Mouse (Mus musculus): ENCODE results near the gene Fbxo34. TPM values are rescaled to one million over a fixed set of nuclear protein-coding genes. Genes with fewer than 3 reads are reported as not detected.
"Not testable (repeated sequence)": the region's sequence is repeated elsewhere in the genome, so short reads cannot be mapped to it uniquely, and the experiment has no call there.

The Fbxo34 gene
- total RNA-seq, 4 experiments from 2014 or later, result 79.4 to 98.3 (median 87.4) TPM

GRCm38 (mm10) chr14:47555225-47555624 lies 105.0 kb downstream of the Fbxo34 start:
- no peak for DNase-seq (ENCODE audit: low spot score in 2 of 2)

- no peak for DNase-seq (ENCODE audit: low spot score in 2 of 2)
These were observed 110.5 kb downstream of the Fbxo34 start for GRCm38 (mm10) chr14:47560714-47561113.

DNA sequence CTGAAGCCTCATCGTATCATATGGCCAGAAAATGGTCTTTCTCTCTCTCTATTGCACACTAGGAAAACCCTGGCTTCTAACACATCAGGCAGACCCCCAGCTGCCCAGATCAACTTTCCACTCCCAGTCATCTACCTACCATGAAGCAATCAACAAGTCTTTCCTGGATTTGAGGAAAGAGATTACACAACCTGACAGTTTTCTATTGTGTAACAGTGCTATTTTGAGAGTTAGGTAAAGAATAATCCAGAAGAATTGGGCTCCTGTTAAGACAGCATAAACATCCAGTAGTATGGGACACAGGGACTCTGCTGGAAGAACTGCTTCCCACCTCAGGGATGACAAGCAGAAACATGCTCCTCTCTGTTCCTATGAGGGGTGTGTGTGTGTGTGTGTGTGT lies 112.3 kb downstream of the Fbxo34 start:
- no peak for DNase-seq (ENCODE audit: low spot score in 2 of 2)

DNA sequence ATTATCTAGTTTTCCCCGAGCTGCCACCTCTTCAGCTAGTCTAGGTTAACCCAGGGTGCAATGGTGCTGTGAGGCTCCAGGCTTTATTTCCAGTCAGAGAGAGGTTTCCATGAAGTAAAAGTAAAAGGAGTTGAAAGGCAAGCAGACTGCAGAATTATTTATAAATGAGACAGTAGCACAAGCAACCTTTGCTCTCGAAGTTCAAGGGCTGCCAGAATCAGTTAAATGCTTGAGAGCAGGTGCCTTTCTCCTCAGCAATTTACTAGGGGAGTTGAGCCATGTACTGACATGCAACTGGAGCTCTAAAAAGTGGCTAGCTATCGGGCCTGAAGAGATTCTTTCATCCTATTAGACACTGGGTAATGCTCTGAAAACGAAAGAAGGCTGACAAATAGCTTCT lies 112.9 kb downstream of the Fbxo34 start:
- DNase-seq (ENCODE audit: low spot score in 2 of 2), result no peak

DNA sequence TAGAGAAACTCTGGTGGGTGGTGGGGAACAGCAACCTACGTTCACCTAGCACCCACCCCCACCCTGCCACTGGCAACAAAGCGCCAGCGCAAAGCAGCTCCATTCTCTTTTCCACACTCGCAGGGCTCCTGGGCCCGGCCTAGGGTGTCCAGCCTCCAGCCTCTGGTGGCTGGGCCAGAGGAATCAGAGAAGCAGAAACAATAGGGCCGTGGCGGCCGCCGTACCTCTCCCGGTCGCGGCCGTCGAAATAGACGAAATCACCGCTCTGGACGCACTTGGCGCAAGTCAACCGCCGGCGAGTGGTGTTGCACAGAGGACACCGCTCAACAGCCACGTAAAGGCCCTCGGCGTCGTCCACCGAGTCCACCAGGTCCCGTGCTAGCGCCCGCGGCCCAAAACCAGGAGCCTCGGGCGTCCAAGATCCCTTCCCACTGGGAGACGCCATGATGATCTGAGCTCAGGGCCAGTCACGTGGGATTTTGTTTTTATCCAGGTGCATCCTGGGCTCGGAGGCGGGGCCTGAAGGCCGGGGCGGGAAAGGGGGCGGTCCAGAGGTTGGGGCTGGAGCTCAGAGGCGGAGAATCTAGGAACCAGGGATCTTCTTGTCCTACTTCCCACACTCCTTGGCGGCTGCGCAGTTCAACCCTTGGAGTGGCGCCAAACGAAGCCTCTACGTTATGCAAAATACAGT lies 117.9 kb downstream of the Fbxo34 start:
- DNase-seq (ENCODE audit: low spot score in 2 of 2), result peak; percentile 94 to 96

GRCm38 (mm10) chr14:47570549-47570948 lies 120.3 kb downstream of the Fbxo34 start, which contains the start of gene Atg14:
Atg14 (minus strand) TSS chr14:47570649.
- DNase-seq (ENCODE audit: low spot score in 2 of 2), result not testable (repeated sequence)

- no peak for DNase-seq (ENCODE audit: low spot score in 2 of 2)
These were observed 122.5 kb downstream of the Fbxo34 start for GRCm38 (mm10) chr14:47572707-47573106.

DNA sequence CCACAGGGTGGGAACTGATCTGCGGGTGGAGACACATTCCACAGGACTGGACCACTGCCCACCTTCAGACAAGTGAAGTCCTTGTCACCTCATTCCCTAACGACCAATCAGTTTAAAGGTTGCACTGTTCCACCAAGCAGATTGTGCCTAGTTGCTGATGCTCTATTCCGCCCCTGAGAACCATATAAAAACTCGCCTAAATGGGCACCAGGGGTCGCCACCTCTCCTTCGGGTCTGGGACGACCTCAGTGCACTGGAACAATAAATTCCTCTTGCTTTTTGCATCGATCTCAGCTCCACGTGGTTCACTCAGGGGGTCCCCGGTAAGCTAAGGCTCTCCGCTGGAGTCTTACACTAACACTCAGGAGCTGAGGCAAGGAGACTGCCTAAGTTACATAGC lies 124.5 kb downstream of the Fbxo34 start:
- DNase-seq (ENCODE audit: low spot score in 2 of 2), result no peak

GRCm38 (mm10) chr14:47576687-47577086 lies 126.5 kb downstream of the Fbxo34 start:
- DNase-seq (ENCODE audit: low spot score in 2 of 2), result no peak

DNA sequence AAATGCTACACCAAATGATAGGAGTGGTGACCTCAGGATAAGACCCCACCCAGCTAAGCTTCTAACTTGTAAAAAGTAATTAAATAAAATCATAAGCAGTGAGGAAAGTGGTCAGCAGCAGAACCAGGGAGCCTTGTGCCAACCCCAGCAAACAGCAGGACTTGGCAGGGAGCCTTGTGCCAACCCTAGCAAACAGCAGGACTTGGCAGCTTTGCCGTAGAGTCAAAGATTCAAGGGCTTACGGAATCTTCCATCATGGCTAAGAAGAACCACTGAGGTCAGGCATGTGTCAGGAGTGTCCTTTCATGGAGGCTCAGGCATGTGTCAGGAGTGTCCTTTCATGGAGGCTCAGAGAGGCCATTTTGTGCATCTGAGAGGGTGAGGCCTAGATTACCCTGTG lies 127.9 kb downstream of the Fbxo34 start:
- peak in 1 of 2 experiments; percentile 18 for DNase-seq (ENCODE audit: low spot score in 2 of 2)

DNA sequence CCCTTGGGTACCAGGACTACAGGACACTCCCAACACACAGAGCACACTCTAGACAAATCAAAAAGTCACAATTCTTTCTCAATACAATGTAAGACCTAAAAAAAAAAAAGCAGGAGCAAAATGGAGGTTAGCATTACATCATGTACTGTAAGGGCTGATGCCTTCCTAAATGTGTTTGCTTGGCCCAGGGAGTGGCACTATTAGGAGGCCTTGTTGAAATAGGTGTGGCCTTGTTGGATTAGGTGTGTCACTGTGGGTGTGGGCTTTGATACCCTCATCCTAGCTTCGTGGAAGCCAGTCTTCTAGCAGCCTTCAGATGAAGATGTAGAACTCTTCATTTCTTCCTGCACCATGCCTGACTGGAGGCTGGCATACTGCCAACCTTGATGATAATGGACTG lies 131.1 kb downstream of the Fbxo34 start:
- DNase-seq (ENCODE audit: low spot score in 2 of 2), result no peak

Other genes with a start within 250 kb of the Fbxo34 start
- gene Wdhd1, start 173.6 kb upstream of the Fbxo34 start, total RNA-seq (2022), result 10 to 100 TPM in 1 of 4 experiments, 1 to 10 TPM in 3; 6.5 to 10.5 (median 7.2) TPM
- gene Socs4, start 173.5 kb upstream of the Fbxo34 start, total RNA-seq (2022), result 10 to 100 TPM; 11.0 to 12.3 (median 12.1) TPM
- gene Mapk1ip1l, start 152.2 kb upstream of the Fbxo34 start, total RNA-seq (2022), result 10 to 100 TPM; 54.3 to 66.2 (median 61.8) TPM
- gene Lgals3, start 82.7 kb upstream of the Fbxo34 start, total RNA-seq (2022), result 1 to 10 TPM in 2 of 4 experiments, under 1 TPM in 1, not detected in 1; 0.79 to 2.8 (median 2.6) TPM
- 1 to 10 TPM in 1 of 4 experiments, under 1 TPM in 2, not detected in 1; 0.52 to 1.4 (median 0.70) TPM for gene Dlgap5, start 32.0 kb upstream of the Fbxo34 start, total RNA-seq (2022)
- 10 to 100 TPM; 18.2 to 21.9 (median 20.7) TPM for gene Atg14, start 120.2 kb downstream of the Fbxo34 start, total RNA-seq (2022)
- gene Ktn1, start 198.0 kb downstream of the Fbxo34 start, total RNA-seq (2022), result 10 to 100 TPM; 75.6 to 86.9 (median 83.7) TPM

Measured in layer of hippocampus, adult 8-10 months (tissue).